Mouse (Mus musculus) liver, adult 2 months (tissue): ENCODE results near the gene 1700007K13Rik. TPM values are rescaled to one million over a fixed set of nuclear protein-coding genes. Genes with fewer than 3 reads are reported as not detected.

Experiments
- DNase-seq: peaks from one replicate; pipeline ENCODE4 v3.0.0-alpha.2; 2011; ENCODE audit warnings: low read depth, low spot score; ENCODE audit errors: extremely low read depth
- H3K27ac ChIP-seq: fragments of 200-500 bp; replicated peaks from 2 replicates; pipeline ENCODE4 v1.5.1; 2012; ENCODE audit warnings: low read depth, mild to moderate bottlenecking, control low read depth, inconsistent platforms, low read length; ENCODE audit not compliant: insufficient read depth
- H3K27me3 ChIP-seq: fragments of 200-500 bp; 2 replicates; pipeline ENCODE4 v1.6.1; 2012; ENCODE audit warnings: mild to moderate bottlenecking, moderate library complexity, low read length, inconsistent platforms; ENCODE audit not compliant: control insufficient read depth, insufficient read depth
- H3K36me3 ChIP-seq: fragments of 200-500 bp; 2 replicates; pipeline ENCODE4 v1.6.1; 2012; ENCODE audit warnings: low read length, inconsistent platforms; ENCODE audit not compliant: control insufficient read depth, insufficient read depth
- H3K4me1 ChIP-seq: fragments of 200-500 bp; 2 replicates; pipeline ENCODE4 v1.6.1; 2011; ENCODE audit warnings: low read length; ENCODE audit not compliant: control insufficient read depth, insufficient read depth
- H3K4me3 ChIP-seq: fragments of 200-500 bp; 2 replicates; pipeline ENCODE4 v1.5.1; 2011; ENCODE audit warnings: low read depth, mild to moderate bottlenecking, control low read depth, low read length, moderate library complexity; ENCODE audit not compliant: insufficient read depth
- H3K79me2 ChIP-seq: fragments of 200-500 bp; 2 replicates; pipeline ENCODE4 v1.6.1; 2012; ENCODE audit warnings: inconsistent platforms, mild to moderate bottlenecking, low read length, moderate library complexity; ENCODE audit not compliant: control insufficient read depth, insufficient read depth
- H3K9ac ChIP-seq: fragments of 200-500 bp; 2 replicates; pipeline ENCODE4 v1.6.1; 2012; ENCODE audit warnings: low read depth, mild to moderate bottlenecking, control low read depth, inconsistent platforms, low read length
- CTCF ChIP-seq: fragments of 200-500 bp; IDR thresholded peaks from 2 replicates; pipeline ENCODE4 v1.5.1; 2011; ENCODE audit warnings: low read depth, low read length, control low read depth
- POLR2A ChIP-seq: fragments of 200-500 bp; IDR thresholded peaks from 2 replicates; pipeline ENCODE4 v1.6.1; 2011; ENCODE audit warnings: low read length, control low read depth; ENCODE audit not compliant: insufficient read depth; ENCODE audit errors: extremely low read depth
- WGBS: fragments of 180-500 bp; shearing (Covaris S2); methylation state at CpG from one replicate; pipeline ENCODE4 v1.1.7; 2018; 5-methylcytosine and 5-hydroxymethylcytosine counted together
- polyA plus RNA-seq: library from polyadenylated mRNA; depleted of rRNA; stranded (reverse); fragments of >200 nt; gene quantifications from 2 replicates; pipeline ENCODE4 v1.2.3, GENCODE M21; 2012
- total RNA-seq: library from RNA; depleted of rRNA; stranded (reverse); fragments of >200 nt; gene quantifications from 2 replicates; pipeline ENCODE4 v1.2.3, GENCODE M21; 2014

1700007K13Rik gene
- total and polyA plus RNA-seq, 2 experiments: 0.28 TPM; not detected in 1

DNA sequence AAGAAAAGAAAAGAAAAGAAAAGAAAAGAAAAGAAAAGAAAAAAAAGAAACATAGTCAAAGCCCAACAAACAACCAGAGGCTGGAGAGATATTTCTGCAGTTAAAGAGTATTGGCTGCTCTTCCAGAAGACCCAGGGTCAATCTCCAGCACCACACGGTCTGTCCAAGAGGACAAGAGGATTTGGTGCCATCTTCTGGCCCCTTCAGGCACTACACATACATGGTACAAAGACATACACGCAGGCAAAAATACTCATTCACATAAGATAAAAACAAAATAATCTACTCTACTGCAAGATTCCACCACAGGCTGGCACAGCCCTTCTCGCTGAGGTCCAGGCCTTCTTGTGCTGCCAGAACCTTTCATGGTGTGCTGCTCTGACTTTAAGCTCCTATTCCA lies 43.0 kb downstream of the 1700007K13Rik start:
- Histone ChIP-seq H3K79me2 (no peaks in the 10 kb centered on the region), H3K36me3 (no peaks in the 10 kb centered on the region), H3K4me1 (no peaks in the 10 kb centered on the region), H3K27ac (no peak overlapping the region), H3K27me3 (no peaks in the 10 kb centered on the region), H3K4me3 (no peak overlapping the region), H3K9ac (no peak overlapping the region)
- TF ChIP-seq CTCF (peak; percentile 52; the same call in 1 of the 2 replicates), POLR2A (no peak)
- WGBS: 28% methylated on average over 3 of the region's 3 CpGs
- DNase-seq: peak; percentile 45

DNA sequence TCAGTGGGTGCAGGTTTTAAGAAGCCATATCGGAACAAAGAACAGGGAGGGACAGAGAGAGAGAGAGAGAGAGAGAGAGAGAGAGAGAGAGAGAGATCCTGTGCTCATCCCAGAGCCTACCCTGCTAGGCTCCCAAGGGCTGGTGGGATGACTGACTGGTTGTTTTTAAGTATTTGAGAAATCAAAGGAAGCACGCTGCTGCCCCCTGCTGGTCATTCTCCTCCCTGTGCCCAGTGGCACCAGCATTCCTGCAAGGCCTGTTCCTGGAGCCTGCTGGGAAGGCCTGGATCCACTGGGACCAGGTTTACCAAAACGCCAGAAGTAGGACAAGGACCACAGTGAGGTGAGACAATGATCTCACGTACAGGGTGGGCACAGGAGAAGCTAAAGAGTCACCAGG lies 46.2 kb downstream of the 1700007K13Rik start:
- H3K9ac ChIP-seq: no peak overlapping the region
- H3K27ac ChIP-seq: no peak overlapping the region
- peak; percentile 60 for DNase-seq
- H3K4me3 ChIP-seq: no peak overlapping the region
- 23% methylated on average over 4 of the region's 4 CpGs for WGBS
- H3K27me3 ChIP-seq: no peaks in the 10 kb centered on the region
- H3K4me1 ChIP-seq: peaks cover 10% of the 10 kb centered on the region; the same call in 1 of the 2 replicates
- H3K36me3 ChIP-seq: no peaks in the 10 kb centered on the region
- no peaks in the 10 kb centered on the region for H3K79me2 ChIP-seq
- peak; percentile 95 for TF ChIP-seq CTCF
- no peak for TF ChIP-seq POLR2A

DNA sequence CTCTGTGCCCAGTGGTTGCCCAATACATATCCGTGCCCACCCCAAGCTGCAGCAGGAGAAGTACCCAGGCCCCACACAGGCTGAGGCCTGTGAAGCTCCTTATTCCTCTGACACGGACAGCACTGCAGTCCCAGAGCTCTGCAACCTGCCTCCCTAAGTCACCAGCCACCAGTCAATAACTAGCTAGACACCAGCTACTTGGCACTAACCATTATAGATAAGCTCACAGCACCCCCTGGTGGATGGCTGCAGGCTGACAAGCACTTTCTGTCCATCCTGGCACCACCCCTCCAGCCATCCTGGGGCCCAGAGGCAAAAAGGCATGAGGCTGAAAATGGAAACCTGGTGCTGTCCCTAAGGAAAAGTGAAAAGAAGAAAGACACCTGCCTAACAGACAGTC lies 48.1 kb downstream of the 1700007K13Rik start:
- TF ChIP-seq CTCF: peak; percentile 92
- no peak for TF ChIP-seq POLR2A
- Histone ChIP-seq H3K4me1 (peaks cover 10% of the 10 kb centered on the region; the same call in 1 of the 2 replicates), H3K9ac (no peak overlapping the region), H3K27ac (no peak overlapping the region), H3K79me2 (no peaks in the 10 kb centered on the region), H3K4me3 (no peak overlapping the region), H3K36me3 (no peaks in the 10 kb centered on the region), H3K27me3 (no peaks in the 10 kb centered on the region)
- DNase-seq: peak; percentile 67
- WGBS: 44% methylated on average over 2 of the region's 2 CpGs

DNA sequence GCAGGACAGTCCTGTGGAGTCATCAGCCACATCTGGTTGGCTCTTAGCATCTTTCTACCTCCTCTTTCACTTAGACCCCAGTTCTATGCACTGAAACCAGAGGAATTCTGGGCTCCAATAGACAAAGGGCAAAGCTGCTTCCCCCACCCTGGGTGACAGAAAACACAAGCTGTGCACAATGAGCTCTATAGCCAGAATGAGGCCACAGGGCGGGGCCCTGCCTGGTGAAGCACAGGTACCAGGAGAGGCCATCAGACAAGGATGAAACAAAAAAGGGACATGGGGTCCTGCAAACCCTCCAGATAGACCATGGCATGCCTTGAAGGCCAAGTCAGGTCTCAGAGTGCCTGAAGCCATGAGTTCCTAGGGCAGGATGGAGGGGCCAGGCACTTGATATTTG lies 49.6 kb downstream of the 1700007K13Rik start:
- no peak overlapping the region for H3K4me3 ChIP-seq
- no peaks in the 10 kb centered on the region for H3K79me2 ChIP-seq
- 100% methylated on average over 1 of the region's 1 CpGs for WGBS
- H3K9ac ChIP-seq: no peak overlapping the region
- H3K27ac ChIP-seq: no peak overlapping the region
- no peak for TF ChIP-seq CTCF
- TF ChIP-seq POLR2A: no peak
- H3K4me1 ChIP-seq: peaks cover 10% of the 10 kb centered on the region; the same call in 1 of the 2 replicates
- no peak for DNase-seq
- no peaks in the 10 kb centered on the region for H3K36me3 ChIP-seq
- no peaks in the 10 kb centered on the region for H3K27me3 ChIP-seq

DNA sequence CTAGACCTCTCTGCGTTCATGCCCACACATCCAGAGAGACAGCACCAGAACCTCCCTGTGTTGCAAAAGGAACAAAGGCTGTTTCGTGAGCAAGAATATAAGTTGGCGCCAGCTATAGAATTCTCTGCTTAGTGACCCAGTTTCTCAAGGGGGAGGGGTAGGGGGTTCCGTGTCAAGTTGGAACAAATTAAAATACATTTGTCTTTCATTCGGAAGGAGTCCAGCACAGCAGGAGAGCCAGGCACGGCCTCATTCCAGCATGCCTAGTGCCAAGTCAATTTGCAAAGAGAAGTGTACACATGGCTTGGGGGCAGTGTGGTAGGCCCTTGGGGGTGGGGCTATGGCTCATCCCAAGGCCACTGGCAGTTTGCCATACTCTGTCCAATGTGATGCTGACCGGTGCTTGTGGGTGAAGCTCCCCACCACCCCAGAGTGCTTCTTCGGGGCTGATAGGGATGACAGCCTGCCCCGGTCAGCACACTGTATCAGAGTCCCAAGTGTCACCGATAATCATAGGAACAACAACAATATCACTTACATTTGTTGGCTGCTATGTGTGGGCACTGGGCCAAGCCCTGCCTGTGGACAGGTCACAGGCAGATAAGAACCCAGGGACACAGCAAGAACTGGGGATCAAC lies 50.6 kb downstream of the 1700007K13Rik start:
- 13% methylated on average over 10 of the region's 10 CpGs for WGBS
- H3K4me3 ChIP-seq: no peak overlapping the region
- no peaks in the 10 kb centered on the region for H3K79me2 ChIP-seq
- H3K9ac ChIP-seq: no peak overlapping the region
- H3K36me3 ChIP-seq: no peaks in the 10 kb centered on the region
- H3K27me3 ChIP-seq: no peaks in the 10 kb centered on the region
- DNase-seq: peak; percentile 79
- no peak overlapping the region for H3K27ac ChIP-seq
- H3K4me1 ChIP-seq: peaks cover 10% of the 10 kb centered on the region; the same call in 1 of the 2 replicates
- TF ChIP-seq CTCF (no peak), POLR2A (no peak)

DNA sequence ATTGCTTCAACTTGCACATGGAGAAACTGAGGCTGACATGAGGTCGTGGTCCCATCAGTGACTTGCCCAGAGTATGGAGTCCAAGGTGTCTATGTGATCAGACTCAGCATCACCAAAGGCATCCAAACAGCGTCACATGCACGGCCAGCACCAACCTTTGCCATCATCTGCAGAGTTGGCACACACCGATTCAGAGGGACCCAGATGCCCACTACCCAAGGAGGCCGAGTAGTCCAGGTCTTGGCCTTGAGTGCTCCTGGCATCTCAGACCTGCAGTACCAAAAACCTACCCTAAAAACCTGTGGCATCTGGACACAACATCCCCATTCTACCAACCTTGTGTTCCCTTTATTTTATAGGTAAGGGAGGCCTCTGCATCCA lies 51.4 kb downstream of the 1700007K13Rik start:
- no peaks in the 10 kb centered on the region for H3K79me2 ChIP-seq
- H3K27ac ChIP-seq: no peak overlapping the region
- no peak for TF ChIP-seq CTCF
- TF ChIP-seq POLR2A: no peak
- no peaks in the 10 kb centered on the region for H3K36me3 ChIP-seq
- DNase-seq: no peak
- H3K4me3 ChIP-seq: no peak overlapping the region
- WGBS: 97% methylated on average over 5 of the region's 5 CpGs
- H3K27me3 ChIP-seq: no peaks in the 10 kb centered on the region
- H3K9ac ChIP-seq: no peak overlapping the region
- H3K4me1 ChIP-seq: peaks cover 10% of the 10 kb centered on the region; the same call in 1 of the 2 replicates
